In genomic region chr11:62168146-62168545, GRCm38 (mm10) we compare ENCODE assay signal across 25 mouse cellular contexts.
"Had no signal": no experiment of that assay in that cellular context is flagged by ENCODE, and none has a peak within 500 bp of the region (broad histone marks: within the 10 kb centered on the region; RNA-seq: fewer than 3 reads in every experiment).

No protein-coding gene starts in this region.

- H3K4me2 ChIP-seq: heart, embryonic 11.5 days; heart, embryonic 13.5 days; heart, embryonic 15.5 days; hindbrain, embryonic 13.5 days; hindbrain, embryonic 15.5 days; kidney, embryonic 15.5 days; limb, embryonic 13.5 days; limb, embryonic 15.5 days; liver, embryonic 12.5 days had no signal

- ATAC-seq: hindbrain, postnatal 0 days; liver, embryonic 12.5 days had no signal

- H3K4me1 ChIP-seq: heart, embryonic 13.5 days; heart, embryonic 15.5 days; hindbrain, embryonic 13.5 days; hindbrain, embryonic 15.5 days; kidney, embryonic 15.5 days; limb, embryonic 15.5 days had no signal

- H3K9me3 ChIP-seq: heart, embryonic 13.5 days; heart, embryonic 15.5 days; hindbrain, embryonic 13.5 days; hindbrain, embryonic 15.5 days; kidney, embryonic 15.5 days; limb, embryonic 13.5 days; limb, embryonic 15.5 days; liver, embryonic 12.5 days had no signal

- H3K4me3 ChIP-seq: heart, embryonic 13.5 days; heart, embryonic 15.5 days; hindbrain, embryonic 13.5 days; hindbrain, embryonic 15.5 days; kidney, embryonic 15.5 days; left cerebral cortex, adult 2 months; limb, embryonic 13.5 days; limb, embryonic 15.5 days; liver, embryonic 12.5 days had no signal

- H3K36me3 ChIP-seq: heart, embryonic 15.5 days; hindbrain, embryonic 15.5 days; limb, embryonic 15.5 days had no signal

- H3K27ac ChIP-seq: heart, embryonic 13.5 days; heart, embryonic 15.5 days; hindbrain, embryonic 13.5 days; hindbrain, embryonic 15.5 days; hindbrain, postnatal 0 days; kidney, embryonic 15.5 days; kidney, postnatal 0 days; left cerebral cortex, adult 2 months; limb, embryonic 13.5 days; limb, embryonic 15.5 days; liver, embryonic 12.5 days; liver, embryonic 14.5 days had no signal

- H3K9ac ChIP-seq: heart, embryonic 13.5 days; heart, embryonic 15.5 days; hindbrain, embryonic 13.5 days; hindbrain, embryonic 15.5 days; kidney, embryonic 15.5 days; limb, embryonic 13.5 days; limb, embryonic 15.5 days; liver, embryonic 12.5 days; liver, embryonic 14.5 days had no signal

- DNase-seq: gastrocnemius, postnatal 14 days; gastrocnemius, postnatal 36 days; heart, adult 18-20 months; heart, postnatal 14 days; heart, postnatal 36 days; kidney, adult 11 months; kidney, adult 2 months; kidney, adult 9 months; kidney, postnatal 14 days; kidney, postnatal 36 days; layer of hippocampus, adult 9-11 months; left cerebral cortex, postnatal 4 days had no signal

- H3K27me3 ChIP-seq: heart, embryonic 13.5 days; heart, embryonic 15.5 days; hindbrain, embryonic 13.5 days; hindbrain, embryonic 15.5 days; kidney, embryonic 15.5 days; limb, embryonic 13.5 days; limb, embryonic 15.5 days; liver, embryonic 12.5 days had no signal
